Mouse (Mus musculus) embryonic facial prominence, embryonic 12.5 days (tissue): ENCODE measurements at regions not wholly inside any gene's neighbourhood (a gene's known extent, or its start where the extent isn't known, plus 50 kb on each side); places are given as distances from the start of the nearest gene placed in this dataset.
"Not testable (repeated sequence)": the region's sequence is repeated elsewhere in the genome, so short reads cannot be mapped to it uniquely, and the experiment has no call there.

Experiments used
- ATAC-seq: fragments of 200-750 bp; cut with Nextera tagmentation; 2 replicates; pipeline ENCODE4 v1.8.0; 2017; ENCODE audit not compliant: insufficient number of reproducible peaks, insufficient read depth, low FRiP score, low TSS enrichment
- H3K27ac ChIP-seq: fragments of 300-500 bp; sonication (generic); 2 replicates; pipeline ENCODE4 v1.5.1; 2016; ENCODE audit warnings: mild to moderate bottlenecking
- H3K27me3 ChIP-seq: fragments of 300-500 bp; sonication (generic); 2 replicates; pipeline ENCODE4 v1.6.1; 2016; ENCODE audit warnings: mild to moderate bottlenecking, moderate library complexity
- H3K36me3 ChIP-seq: fragments of 300-500 bp; sonication (generic); 2 replicates; pipeline ENCODE4 v1.6.1; 2016; ENCODE audit warnings: mild to moderate bottlenecking
- H3K4me1 ChIP-seq: fragments of 300-500 bp; sonication (generic); 2 replicates; pipeline ENCODE4 v1.6.1; 2016
- H3K4me2 ChIP-seq: fragments of 300-500 bp; sonication (generic); replicated peaks from 2 replicates; pipeline ENCODE4 v1.6.1; 2016; ENCODE audit warnings: mild to moderate bottlenecking, moderate library complexity
- H3K4me3 ChIP-seq: fragments of 300-500 bp; sonication (generic); 2 replicates; pipeline ENCODE4 v1.5.1; 2016; ENCODE audit warnings: mild to moderate bottlenecking
- H3K9ac ChIP-seq: fragments of 300-500 bp; sonication (generic); 2 replicates; pipeline ENCODE4 v1.6.1; 2016; ENCODE audit warnings: mild to moderate bottlenecking, moderate library complexity
- H3K9me3 ChIP-seq: fragments of 300-500 bp; sonication (generic); 2 replicates; pipeline ENCODE4 v1.6.1; 2016; ENCODE audit warnings: mild to moderate bottlenecking, moderate library complexity
- WGBS: fragments of 180-500 bp; shearing (Covaris S2); methylation state at CpG from one replicate; pipeline ENCODE4 v1.1.7; 2016; 5-methylcytosine and 5-hydroxymethylcytosine counted together

DNA sequence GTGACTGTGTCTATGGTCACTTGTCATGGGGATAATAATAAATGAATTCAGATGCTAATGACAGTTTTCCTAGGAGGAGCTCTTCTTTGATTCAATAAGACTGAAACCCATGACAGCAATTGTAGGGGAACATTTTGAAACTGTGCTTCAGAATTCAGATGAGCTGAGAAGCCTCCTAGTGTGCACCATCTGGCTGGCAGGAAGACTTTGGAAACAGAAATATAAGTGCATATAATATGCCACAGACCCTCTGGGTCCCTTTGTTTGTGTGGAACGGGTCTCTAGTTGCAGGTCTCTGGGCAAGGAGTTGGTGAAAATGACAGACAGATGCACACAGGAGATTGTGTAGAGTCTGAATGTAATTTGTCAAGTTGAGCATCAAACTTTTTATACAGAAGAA lies 1043.3 kb upstream of the Cntnap5a start:
- Histone ChIP-seq H3K36me3 (no peaks in the 10 kb centered on the region), H3K4me2 (no peak overlapping the region), H3K4me1 (no peaks in the 10 kb centered on the region), H3K9ac (no peak overlapping the region), H3K27me3 (no peaks in the 10 kb centered on the region), H3K4me3 (no peak overlapping the region), H3K27ac (no peak overlapping the region), H3K9me3 (no peaks in the 10 kb centered on the region)
- no peak for ATAC-seq
- WGBS = 53% methylated on average over 1 of the region's 1 CpGs

DNA sequence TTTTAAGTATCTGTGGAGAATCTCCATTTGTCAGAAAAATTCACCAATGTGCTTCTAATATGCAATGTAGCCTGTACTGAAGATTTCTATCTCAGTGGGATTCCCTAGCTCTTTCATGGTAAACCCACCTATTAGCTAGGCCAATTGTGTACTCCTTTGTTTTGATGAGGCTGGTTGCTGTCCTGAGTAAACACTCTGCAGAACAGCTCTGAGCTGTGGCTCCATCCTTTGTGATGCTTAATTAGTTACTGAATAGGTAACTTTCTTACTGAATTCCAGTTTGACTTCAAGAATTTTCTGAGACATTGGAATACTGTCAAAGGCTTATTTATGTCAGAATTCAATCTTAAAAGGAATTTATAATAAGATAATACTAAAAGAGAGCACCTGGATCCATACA lies 1042.7 kb upstream of the Cntnap5a start:
- H3K27ac ChIP-seq, H3K36me3 ChIP-seq, H3K4me2 ChIP-seq, H3K9ac ChIP-seq, ATAC-seq, H3K4me1 ChIP-seq, H3K27me3 ChIP-seq, H3K4me3 ChIP-seq, H3K9me3 ChIP-seq: not testable (repeated sequence)

DNA sequence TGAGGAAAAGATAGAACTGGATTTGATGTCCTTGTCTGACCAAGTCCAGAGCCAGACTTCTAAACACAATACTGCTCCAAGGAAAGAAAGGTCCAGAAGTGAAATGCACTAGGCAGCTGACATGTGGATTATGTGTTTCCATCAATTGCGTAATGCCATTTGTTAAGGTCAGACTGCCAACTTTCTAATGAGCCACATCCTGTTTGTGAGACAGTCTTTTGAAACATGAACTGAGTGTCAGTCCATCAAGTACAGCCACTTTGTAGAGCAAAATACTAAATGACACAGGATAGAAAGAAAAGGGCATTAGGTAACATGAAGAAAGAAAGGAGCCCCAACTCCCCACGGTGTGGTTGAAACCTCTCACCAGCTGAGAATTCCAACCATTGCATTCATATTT lies 1010.6 kb upstream of the Cntnap5a start:
- Histone ChIP-seq H3K27ac (no peak overlapping the region), H3K27me3 (no peaks in the 10 kb centered on the region), H3K9ac (no peak overlapping the region), H3K4me2 (no peak overlapping the region), H3K4me3 (no peak overlapping the region), H3K36me3 (no peaks in the 10 kb centered on the region), H3K9me3 (no peaks in the 10 kb centered on the region), H3K4me1 (no peaks in the 10 kb centered on the region)
- WGBS = 33% methylated on average over 2 of the region's 2 CpGs
- 0 out of 2 replicates have a peak, but pooled peaks have one; percentile 56 for ATAC-seq

DNA sequence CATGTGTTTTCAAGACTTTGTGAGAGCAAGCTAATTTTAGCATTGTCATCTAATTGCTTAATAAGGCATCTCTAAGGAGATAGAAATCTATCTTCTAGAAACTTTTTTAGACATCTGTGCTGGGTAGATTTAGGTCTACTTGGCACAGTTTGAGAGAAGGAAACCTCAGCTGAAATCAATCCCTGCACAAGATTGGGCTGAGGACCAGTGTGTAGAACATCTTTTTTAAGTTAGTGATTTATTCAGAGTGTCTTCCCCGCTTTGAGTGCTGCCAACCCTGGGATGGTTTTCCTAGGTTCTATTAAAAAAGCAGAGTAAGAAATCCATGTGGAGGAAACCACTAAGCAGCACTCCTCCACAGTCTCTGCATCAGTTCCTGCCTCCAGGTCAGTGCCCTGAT lies 1003.3 kb upstream of the Cntnap5a start:
- Histone ChIP-seq H3K27me3 (no peaks in the 10 kb centered on the region), H3K4me2 (no peak overlapping the region), H3K36me3 (no peaks in the 10 kb centered on the region), H3K9me3 (no peaks in the 10 kb centered on the region), H3K9ac (no peak overlapping the region), H3K4me3 (no peak overlapping the region), H3K27ac (no peak overlapping the region), H3K4me1 (no peaks in the 10 kb centered on the region)
- no peak for ATAC-seq
- WGBS = 44% methylated on average over 1 of the region's 1 CpGs

DNA sequence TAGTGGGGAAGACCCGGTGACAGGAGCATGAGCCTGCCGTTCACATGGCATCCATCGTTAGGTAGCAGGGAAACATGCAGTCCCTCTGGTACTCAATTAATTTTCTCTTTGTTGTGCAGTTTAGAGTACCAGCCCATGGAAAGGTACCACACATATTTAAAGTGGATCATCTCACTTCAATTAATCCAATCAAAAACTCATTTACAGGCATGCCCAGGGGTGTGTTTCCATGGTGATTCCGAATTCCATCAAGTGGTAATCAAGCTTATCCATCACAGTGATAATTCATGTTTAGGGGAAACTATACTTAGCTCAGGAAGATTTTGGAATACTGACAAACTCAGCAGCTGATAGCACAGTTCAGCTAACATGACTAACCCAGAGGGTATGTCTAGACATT lies 963.4 kb upstream of the Cntnap5a start:
- Histone ChIP-seq H3K9me3 (no peaks in the 10 kb centered on the region), H3K27me3 (no peaks in the 10 kb centered on the region), H3K36me3 (no peaks in the 10 kb centered on the region), H3K27ac (no peak overlapping the region), H3K4me1 (no peaks in the 10 kb centered on the region), H3K4me3 (no peak overlapping the region), H3K9ac (no peak overlapping the region), H3K4me2 (no peak overlapping the region)
- 92% methylated on average over 4 of the region's 4 CpGs for WGBS
- no peak for ATAC-seq

DNA sequence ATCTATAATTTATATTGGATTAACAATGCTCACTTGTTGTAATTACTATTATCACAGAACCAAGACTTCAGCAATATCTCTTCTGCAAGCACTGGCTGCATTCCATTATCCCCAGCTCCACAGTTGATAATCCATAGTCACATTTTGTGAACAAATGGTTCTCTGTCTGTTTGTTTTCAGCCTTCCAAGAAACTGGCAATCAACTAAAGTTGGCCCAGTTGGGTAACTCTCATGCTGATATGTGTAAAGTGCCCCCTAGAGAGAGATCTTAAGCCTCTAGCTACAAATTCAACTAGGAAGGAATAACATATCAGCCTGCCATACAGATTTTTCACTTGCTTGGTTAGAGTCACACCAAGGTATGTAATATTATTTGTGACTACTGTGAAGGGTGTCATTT lies 955.4 kb upstream of the Cntnap5a start:
- H3K9me3 ChIP-seq = no peaks in the 10 kb centered on the region
- no peaks in the 10 kb centered on the region for H3K36me3 ChIP-seq
- no peak overlapping the region for H3K4me3 ChIP-seq
- no peak for ATAC-seq
- H3K9ac ChIP-seq = no peak overlapping the region
- no peak overlapping the region for H3K27ac ChIP-seq
- H3K4me2 ChIP-seq = no peak overlapping the region
- no peaks in the 10 kb centered on the region for H3K27me3 ChIP-seq
- H3K4me1 ChIP-seq = no peaks in the 10 kb centered on the region
